Mouse (Mus musculus): ENCODE measurements at regions not wholly inside any gene's neighbourhood (a gene's known extent, or its start where the extent isn't known, plus 50 kb on each side); places are given as distances from the start of the nearest gene placed in this dataset.
A peak's percentile ranks its signal among the peaks of the same experiment; 100 is the strongest.

DNA sequence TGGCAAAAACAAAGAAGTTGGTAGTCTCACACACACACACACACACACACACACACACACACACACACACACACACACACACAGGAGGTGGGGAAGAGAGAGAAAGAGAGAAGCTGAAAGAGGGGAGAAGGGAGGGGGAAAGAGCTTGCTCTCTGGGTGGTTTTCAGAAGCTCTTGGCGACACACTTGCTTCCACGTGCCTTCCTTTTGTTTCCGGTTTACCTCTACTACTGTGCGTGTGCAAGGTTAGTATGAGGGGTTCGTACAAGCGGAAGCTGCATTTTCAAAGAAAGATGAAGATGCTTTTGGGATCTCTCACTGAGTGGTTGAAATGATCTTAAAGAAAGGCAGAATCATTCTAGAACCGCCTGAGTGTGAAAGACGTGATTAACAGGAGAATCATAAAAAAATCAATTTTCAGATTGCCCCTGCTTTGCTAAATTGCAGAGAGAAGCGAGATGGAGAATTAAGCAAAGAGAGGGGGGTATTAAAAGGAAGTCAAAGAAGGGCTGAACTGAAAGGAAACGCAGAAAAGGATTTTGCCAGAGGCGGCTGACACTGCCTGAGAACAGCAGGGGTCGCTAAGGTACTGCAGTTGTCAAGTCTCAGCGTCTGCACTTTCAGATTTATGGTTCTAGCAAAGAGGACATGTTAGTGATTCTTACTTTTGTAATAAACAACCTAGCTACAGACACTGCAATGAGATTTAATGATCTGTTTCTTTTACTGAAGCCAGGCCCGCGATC, 1106.2 kb downstream of the Mat2b start:
- TF ChIP-seq POLR2A (IDR thresholded peaks at IDR 0.05; ENCODE audit: extremely low read depth, insufficient read depth, low read length) (no peak), CTCF (IDR thresholded peaks at IDR 0.05; ENCODE audit: low read depth, low read length) (peak; percentile 59)

Measured in liver, adult 2 months (tissue).